Mouse (Mus musculus) layer of hippocampus, postnatal 10 days (tissue): ENCODE data around the gene Rnf215. TPM values are rescaled to one million over a fixed set of nuclear protein-coding genes. Genes with fewer than 3 reads are reported as not detected.
A peak's percentile ranks its signal among the peaks of the same experiment; 100 is the strongest.
"Not testable (repeated sequence)": the region's sequence is repeated elsewhere in the genome, so short reads cannot be mapped to it uniquely, and the experiment has no call there.

Experiments
- DNase-seq, 2 experiments: peaks; one replicate each; pipeline ENCODE4 v3.0.0; 2021; ENCODE audit warnings: low spot score in 2 of 2
- total RNA-seq, 2 experiments: library from RNA; stranded (reverse); gene quantifications; 2 replicates each; pipeline ENCODE4 v1.2.3; 2021

Gene Rnf215
- total RNA-seq, 2 experiments from 2014 or later = 47.7 to 49.4 TPM

DNA sequence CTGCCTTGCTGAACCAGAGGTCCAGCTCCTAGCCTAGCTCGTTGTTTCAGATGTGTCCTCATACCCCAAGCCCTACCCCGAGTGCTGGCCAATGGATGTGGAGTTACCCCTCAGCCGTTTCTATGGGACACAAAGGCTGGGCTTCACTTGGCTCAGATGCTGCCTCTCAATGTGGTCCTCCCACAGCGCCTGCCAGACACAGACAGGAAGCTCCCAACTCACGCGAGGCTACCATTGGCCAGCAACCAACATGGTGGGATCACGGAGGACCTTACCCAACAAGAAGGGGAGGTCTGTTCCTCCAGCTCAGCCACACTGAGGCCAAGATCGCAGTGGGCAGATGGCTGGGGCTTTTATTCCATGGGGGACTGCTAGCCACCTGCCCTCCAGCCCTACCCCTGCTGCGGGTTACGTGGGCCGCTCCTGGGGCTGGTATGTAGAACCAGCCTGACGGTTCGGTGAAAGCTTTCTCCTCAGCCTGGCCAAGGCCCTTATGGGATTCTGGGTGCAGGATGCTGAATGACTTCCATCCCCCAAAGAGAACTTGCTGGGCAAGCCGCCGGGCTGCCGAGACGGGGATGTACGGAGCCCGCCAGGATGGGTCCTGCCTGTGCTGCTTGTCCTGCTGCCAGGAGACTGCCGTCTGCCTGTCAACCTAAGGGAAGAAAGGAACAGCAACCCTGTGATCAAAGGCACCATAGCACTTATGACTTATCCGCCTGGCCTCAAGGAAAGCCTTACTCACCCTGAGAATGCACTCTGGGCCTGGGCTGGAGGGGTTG is 8.5 kb downstream of the Rnf215 start:
- peak; percentile 69 to 72 for DNase-seq

DNA sequence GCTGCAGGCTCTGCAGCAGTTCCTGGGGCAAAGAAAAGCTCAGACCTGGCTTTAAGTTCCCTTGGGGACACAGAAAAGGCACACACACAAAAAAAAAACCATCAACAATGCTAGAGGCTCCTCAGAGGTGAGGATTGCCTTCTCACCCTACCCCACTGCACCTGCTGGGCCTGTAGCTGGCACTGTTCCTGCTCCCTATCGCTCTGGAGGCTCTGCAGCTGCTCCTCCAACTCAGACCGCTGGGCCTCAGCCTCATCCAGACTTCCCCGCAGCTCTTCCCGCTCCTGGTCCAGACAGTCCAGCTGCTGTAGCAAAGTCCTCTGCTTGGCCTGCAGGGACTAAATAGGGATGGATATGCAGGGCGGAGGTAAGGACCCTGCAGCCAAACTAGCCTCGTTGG is 11.4 kb downstream of the Rnf215 start:
- no peak for DNase-seq

DNA sequence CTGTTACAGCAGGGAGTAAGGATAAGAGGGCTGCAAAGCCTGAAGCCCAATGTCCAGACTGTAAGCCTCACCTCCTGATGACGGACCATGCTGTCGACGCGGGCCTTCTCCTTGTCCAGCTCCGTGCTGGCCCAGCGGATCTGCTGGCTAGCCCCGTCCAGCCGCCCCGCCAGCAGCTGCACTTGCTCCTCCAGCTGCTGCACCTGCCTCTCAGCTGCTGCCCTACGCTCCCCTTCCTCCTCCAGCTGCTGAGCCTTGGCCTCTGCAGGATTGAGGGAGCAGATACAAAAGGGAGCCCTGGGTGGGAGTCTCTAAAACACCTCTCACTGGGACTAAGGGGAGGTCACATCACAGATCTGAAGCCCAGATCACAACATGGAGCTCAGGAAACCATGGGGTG is 12.1 kb downstream of the Rnf215 start:
- DNase-seq = no peak

DNA sequence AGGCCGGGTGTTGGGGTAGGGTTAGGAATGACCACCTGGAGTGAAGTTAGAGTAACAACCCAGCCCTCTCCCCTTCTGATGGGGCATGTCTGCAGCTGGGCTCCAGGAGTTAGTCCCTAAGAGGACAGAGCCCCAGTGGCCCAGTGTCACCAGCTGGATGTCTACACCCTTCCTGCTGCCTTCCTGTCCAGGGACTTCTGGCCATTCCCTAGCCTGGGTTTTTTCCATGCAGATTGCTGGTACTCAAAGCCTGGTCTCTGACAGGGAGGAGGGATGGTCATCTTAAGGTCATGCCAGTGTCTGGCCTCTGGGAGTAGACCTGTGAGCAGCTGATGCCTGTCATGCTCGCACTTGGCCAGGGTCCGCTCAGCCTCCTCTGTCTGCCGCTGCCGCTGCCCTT is 13.1 kb downstream of the Rnf215 start:
- DNase-seq = no peak

DNA sequence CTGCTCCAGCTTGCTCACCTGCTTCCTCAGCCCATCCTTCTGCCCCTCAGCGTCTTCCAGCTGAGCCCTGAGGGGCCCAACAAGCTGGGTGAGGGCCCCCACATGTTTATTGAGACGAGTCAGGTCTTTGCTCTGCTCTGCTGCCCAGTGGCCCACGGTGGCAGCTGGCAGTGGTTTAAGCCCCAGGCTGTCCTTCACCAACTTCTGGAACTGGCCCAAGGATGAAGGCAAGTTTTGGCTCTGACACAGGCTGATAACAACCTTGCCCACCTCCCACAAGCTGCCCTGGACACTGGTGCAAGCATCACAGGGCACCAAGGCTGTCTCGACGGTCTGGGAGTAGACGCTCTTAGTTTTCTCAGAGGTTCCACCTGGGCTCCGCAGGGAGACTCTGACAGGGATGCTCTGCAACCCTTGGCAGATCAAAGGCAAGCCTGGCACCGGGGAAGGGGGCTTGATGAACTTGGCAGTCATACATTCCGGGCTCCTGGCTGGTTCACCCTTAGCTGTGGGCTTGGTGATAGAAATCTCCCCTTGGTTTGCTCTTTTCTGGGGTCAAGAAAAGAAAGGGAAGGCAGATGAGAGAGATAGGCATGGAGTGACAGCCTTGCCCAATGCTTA is 13.6 kb downstream of the Rnf215 start:
- no peak for DNase-seq

DNA sequence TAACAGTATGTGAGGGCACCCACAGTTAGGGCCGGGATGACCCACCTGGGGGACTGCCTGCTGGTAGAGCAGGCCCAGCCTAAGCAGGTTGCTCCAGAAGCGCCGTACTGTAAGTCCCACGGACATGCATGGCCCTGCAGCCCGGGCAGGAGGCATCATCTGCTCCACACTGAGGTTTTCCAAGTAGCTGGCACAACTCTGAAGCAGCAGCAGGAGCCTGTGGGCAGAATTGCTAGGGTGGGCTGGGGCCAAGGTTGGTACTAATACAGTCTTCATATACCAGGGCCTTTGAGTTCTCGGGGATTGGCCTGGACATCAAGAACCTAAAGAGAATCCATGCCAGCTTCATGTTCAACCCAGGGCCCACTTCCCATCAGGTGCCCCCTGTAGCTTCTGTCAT is 14.9 kb downstream of the Rnf215 start:
- no peak for DNase-seq

DNA sequence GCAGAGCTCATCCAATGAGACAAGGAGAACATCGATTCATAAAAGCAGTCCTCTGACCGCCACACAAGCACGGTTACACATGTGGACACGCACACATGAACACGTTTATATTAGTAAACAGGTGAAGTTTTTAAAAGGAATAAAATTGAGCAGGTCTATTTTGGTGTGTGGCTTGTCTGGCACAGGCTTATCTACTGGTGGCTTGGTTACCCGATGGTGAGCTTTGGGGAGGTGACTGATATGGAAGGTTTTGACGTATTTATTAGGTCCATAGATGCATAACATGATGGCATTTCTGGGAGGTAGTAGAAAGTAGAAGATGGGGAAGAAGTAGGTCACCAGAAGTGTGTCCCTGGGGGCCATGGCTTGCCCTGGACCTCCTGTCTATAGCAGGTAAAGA is 18.7 kb downstream of the Rnf215 start:
- DNase-seq = no peak

DNA sequence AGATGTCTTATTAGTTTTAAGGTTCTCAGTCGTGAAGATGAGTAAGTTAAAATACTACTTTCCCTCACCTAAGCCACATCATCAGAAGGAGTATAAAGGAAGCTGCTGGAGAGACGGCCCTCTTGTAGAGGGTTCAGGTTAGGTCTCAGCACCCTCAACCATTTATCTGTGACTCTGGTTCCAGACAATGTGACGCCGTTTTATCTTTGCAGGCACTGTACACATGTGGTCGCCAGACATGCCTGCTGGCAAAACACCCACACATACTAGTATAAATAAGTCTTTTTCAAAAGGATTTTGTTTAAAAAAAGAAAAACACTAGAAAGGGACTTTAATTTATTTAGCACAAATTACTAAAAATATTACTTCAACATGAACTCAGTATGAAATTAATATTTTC is 20.6 kb downstream of the Rnf215 start:
- DNase-seq = no peak

DNA sequence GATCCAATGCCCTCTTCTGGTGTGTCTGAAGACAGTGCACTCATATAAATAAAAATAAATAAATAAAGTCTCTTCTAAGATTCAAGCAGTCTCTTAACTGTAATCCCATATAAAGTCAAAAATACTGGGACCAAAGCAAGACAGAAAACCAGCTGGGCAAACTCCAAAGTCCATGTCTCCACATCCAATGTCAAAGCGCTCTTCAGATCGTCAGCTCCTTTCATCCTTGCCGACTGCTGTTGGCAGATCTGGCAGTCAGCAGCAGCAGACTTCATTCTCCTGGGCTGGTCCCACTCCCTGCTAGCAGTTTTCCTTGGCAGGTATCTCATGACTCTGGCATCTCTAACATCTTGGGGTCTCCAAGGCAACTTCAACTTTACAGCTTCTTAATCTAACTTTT is 23.7 kb downstream of the Rnf215 start:
- DNase-seq = no peak

DNA sequence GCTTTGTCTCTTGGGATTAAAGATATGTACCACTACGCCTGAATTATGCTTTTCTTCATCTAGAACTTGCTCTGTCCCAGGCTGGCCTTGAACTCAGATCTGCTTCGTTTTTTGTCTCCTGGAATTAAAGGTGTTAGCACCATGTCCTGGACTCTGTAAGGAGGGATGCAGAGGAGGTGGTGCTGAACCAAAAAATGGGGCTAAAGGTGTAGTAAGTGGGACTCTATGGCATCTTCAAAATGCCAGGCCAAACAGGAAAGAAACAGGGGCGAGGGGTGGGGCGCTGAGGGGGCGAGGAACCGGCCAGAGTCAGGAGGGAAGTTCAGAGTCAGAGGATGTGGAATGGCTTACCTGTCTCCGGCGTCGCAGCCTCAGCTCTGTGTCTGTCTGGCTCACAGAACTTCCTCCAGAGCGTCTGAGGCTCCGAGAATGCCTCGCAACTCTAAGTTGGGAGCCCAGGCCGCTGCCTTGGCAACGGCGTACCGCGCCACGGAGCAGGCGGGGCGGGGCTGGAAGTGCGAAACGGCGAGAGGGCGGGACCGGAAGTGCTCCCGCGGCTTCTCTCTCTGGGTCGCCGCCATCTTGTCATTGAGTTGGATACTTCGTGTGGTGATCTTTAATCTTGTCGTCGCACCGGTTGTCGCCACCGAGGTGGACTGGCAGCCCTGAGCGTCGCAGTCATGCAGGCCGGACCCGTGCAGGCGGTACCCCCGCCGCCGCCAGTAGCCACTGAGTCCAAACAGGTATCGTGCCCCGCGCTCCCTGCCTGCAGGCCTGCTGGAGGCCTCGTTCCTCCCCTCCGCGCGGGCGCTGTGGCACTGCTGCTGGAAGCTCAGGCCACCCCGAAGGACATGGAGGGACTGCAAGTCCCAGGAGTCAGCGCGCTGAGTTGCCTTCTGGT is 25.1 kb downstream of the Rnf215 start, which contains the start of the genes Ccdc157 and Sf3a1:
TSS of gene Ccdc157 (minus strand) at position 486 of the 901 bp plus-strand sequence.
TSS of gene Sf3a1 (plus strand) at position 543 of the 901 bp plus-strand sequence.
- DNase-seq = peak; percentile 93 to 94

DNA sequence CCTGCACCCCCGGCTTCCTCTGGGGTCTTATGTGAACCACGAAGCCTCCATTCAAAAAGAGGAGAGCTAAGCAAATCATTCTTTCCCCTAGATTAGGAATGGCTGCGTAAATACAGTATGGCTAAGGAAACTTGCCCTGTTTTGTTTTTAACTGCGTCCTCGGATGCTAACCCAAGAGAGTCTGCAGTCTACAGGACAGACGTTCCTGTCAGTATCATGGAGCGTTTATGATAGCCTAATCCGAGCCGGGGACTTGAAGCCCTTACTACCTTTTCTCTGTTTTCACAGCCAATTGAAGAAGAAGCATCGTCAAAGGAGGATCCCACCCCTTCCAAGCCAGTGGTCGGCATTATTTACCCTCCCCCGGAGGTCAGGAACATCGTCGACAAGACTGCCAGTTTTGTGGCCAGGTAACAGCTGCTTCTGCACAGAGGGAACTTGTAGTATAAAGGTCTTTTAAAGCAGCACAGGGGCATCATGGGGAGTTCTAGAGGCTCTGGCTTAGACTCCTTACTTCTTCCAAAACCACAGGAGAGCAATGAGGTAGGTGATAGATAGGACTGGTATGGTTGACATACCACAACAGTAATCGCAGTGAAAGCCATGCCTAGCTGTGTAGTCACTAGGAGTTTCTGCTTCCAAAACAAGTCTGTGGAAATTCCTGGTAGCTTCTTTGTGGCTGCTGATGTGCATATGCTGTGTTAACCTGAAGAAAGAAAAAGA is 25.9 kb downstream of the Rnf215 start:
- DNase-seq = no peak

DNA sequence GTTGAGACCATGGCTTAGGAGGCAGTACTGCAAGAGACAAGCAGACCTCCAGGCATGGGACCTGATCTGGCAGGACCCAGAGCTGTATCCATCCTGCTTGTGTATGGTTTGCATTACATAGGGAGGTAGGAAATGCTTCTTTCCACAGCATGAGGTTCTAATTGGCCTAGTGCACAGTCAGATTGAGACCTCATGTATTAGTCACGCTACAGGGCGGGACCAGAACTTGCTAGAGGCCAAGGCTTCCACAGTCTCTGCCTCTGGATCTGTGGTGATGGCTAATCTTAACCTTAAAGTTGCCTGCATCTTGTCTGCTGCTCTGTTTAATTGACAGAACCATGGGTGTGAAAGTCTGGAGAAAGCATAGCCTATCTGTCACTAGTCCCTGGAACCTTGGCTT is 29.7 kb downstream of the Rnf215 start:
- no peak for DNase-seq

DNA sequence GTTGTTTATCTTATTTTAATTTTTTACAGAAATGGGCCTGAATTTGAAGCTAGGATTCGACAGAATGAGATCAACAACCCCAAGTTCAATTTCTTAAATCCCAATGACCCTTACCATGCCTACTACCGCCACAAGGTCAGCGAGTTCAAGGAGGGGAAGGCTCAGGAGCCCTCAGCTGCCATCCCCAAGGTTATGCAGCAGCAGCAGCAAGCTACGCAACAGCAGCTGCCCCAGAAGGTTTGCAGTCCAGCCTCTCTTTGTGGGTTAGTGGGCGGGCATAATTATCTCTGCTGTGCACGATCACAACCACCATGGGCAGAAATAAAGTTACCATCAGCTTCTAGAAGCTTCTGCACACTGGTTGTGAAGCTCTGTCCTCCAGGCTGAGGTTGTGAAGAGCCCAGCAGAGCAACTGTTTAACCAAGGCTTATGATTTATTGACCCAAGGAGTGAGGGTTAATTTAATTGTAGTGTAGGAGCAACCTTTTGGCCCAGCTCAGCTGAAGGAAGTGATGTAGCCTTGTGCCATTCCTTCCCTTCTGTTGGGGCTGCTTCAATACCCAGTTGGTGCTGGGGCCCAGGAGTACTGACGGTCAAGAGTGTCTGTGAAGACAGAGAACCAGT is 31.6 kb downstream of the Rnf215 start:
- no peak for DNase-seq

DNA sequence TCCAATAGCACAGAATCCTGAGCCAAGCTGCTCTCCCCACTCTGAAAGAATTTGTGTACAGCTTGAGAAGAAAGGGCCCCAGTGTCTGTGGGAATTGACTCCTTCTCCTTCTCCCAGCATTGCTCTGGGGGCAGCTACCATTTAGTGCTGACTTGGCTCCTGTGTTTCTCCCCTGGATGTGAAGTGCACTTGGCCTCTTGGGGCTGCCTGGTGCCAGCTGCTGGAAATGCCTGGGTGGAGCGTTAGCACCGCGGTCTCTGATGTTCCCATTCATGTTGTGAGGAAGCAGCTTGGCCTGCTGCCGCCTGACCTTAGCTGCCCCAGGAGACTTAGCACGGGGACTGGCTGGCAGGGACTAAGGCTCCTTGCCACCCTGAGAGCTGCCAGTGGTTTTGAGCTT is 39.6 kb downstream of the Rnf215 start:
- peak; percentile 69 to 76 for DNase-seq

DNA sequence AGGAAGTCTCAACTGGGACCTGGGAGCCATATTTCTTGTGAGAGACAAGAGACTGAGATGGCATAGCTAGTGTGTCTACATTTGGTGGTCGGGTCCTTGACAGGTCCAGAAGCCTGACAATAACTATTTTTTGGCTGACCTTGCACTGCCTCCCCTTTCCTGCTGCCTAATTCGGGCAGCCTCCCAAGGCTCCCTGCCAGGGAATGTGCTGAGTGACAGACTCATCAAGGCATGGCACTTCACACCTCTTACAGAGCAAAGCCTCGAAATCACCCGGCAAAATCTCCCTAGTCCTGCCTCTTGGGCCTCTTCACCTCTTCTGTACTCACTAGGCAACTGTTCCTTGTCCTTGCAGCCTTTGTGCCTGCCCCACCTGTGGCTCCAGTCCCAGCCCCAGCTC is 42.7 kb downstream of the Rnf215 start:
- no peak for DNase-seq

DNA sequence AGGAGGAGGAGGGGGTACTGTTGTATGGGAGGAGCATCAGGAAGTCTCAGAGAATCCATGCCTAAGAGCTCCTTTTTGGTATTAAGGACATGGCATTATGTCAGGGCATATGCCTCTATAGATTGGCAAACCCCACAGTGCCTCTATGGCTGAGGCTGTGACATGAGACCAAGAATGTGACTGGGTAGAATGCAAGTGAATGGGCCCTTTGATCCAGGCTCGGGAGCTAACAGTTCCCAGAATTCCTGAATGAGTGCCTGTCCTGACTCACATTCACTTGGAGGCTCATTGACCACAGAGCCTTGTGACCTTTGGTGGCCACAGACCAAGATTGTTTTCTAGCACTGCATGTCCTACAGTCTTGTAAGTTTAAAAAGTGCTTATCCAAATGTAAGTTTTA is 47.1 kb downstream of the Rnf215 start:
- no peak for DNase-seq

DNA sequence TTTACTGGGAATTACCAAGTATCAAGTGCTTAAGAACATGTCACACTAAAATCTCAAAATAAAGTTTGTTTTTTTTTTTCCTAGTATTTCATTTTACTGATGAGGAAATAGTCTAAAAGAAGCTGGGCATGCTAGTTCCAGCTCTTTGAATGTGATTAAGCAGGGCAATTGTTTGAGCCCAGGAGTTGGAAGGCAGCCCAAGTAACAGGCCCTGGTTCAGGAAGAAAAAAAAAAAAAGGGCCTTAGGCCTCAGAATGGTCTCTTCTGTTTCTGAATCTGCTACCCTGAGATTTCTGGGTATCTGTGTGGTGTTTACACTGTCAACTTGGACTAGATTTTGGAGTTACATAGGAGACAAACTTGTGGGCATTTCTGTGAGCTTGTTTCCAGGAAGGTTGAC is 48.5 kb downstream of the Rnf215 start:
- no peak for DNase-seq

DNA sequence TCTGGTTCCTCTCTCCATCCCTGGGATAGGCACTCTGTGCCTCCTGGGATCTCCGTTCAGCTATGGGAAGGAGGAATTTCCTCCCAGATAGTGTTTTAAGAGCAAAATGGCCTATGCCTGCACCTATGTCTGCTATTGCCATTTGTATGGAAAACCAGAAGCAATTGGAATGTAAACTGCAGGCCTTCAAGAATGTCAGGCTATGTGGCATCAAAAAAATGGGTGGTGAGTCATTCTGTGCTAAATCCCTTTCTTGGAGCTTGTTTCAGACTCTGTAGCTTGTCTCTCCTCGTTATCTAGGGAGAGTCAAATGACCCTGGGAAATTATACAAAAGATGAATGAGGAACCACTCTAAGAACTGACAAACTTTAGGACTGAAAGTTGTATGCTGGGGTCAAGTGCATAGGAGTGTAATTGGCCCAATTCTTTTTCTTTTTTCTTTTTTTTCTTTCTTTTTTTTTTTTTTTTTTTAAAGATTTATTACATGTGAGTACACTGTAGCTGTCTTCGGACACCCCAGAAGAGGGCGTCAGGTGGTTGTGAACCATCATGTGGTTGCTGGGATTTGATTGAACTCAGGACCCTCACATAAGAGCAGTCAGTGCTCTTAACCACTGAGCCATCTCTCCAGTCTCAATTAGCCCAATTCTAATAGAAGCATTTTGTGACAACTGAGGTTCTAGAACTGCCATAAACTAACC is 49.4 kb downstream of the Rnf215 start:
- no peak for DNase-seq

DNA sequence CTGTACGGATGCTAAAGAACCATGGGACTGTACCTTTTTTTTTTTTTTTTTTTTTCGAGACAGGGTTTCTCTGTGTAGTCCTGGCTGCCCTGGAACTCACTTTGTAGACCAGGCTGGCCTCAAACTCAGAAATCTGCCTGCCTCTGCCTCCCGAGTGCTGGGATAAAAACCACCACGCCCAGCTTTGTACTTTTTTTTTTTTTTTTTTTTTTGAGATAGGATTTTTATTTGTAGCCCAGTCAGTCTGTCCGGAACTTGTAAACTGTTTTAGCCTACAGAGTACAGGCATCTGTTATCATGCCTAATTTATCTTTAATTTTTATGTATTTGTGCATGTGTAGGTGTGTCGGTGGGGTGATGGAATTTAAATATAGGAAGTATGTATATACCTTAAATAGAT is 50.5 kb downstream of the Rnf215 start:
- not testable (repeated sequence) for DNase-seq
